Mouse (Mus musculus): ENCODE measurements around the gene Baz2b. TPM values are rescaled to one million over a fixed set of nuclear protein-coding genes. Genes with fewer than 3 reads are reported as not detected.

Gene Baz2b
- total and polyA plus RNA-seq, 3 experiments: 5.7 to 11.4 TPM; not detected in 1

DNA sequence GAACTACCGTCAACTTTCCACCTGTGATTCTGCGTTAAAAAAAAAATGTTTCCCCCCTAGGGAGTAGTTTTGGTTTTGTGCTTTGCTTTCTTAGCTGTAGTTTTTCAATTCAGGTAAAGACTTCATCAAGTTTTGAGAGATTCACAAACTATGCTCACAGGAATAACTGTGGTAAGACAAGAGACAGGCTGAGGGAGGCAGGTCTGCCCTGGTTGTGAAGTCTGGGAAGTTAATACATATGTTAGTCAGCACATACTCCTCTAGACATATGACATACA lies 249.2 kb downstream of the Baz2b start:
- DNase-seq (ENCODE audit: low read depth, low spot score): no peak
- H3K9me3 ChIP-seq (replicated peaks; ENCODE audit: insufficient read depth, low read length): no peaks in the 10 kb centered on the region
- H3K27me3 ChIP-seq (ENCODE audit: control insufficient read depth in 1 of 2, insufficient read depth in 2 of 2, low read length in 2 of 2): no peaks in the 10 kb centered on the region
- TF ChIP-seq UBTF (IDR thresholded peaks at IDR 0.05; ENCODE audit: borderline replicate concordance, insufficient read depth, low read depth, low read length) (no peak), SMC3 (IDR thresholded peaks at IDR 0.05; ENCODE audit: low read depth, low read length) (no peak), BHLHE40 (IDR thresholded peaks at IDR 0.05; ENCODE audit: borderline replicate concordance, low read depth, low read length) (no peak), ZMIZ1 (IDR thresholded peaks at IDR 0.05; ENCODE audit: low read depth, low read length) (no peak), GABPA (IDR thresholded peaks at IDR 0.05; ENCODE audit: low read depth, low read length) (no peak), TCF12 (IDR thresholded peaks at IDR 0.05; ENCODE audit: low read depth, low read length) (no peak), USF1 (IDR thresholded peaks at IDR 0.05; ENCODE audit: low read depth, low read length) (no peak), ZC3H11A (IDR thresholded peaks at IDR 0.05; ENCODE audit: low read depth, low read length) (no peak), MAX (IDR thresholded peaks at IDR 0.05; ENCODE audit: low read length) (no peak), RAD21 (IDR thresholded peaks at IDR 0.05; ENCODE audit: low read depth, low read length) (no peak), KAT2A (conservative IDR thresholded peaks at IDR 0.05; ENCODE audit: low read depth, low read length) (no peak), NRF1 (IDR thresholded peaks at IDR 0.05; ENCODE audit: insufficient read depth, low read depth, low read length, poor library complexity, severe bottlenecking) (no peak), ETS1 (IDR thresholded peaks at IDR 0.05; ENCODE audit: low read depth, low read length) (no peak), RCOR1 (IDR thresholded peaks at IDR 0.05; ENCODE audit: low read depth, low read length) (no peak), CHD2 (IDR thresholded peaks at IDR 0.05; ENCODE audit: low read length) (no peak), SIN3A (IDR thresholded peaks at IDR 0.05; ENCODE audit: low read length) (no peak), ZKSCAN1 (IDR thresholded peaks at IDR 0.05; ENCODE audit: low read depth, low read length) (no peak), CTCF (IDR thresholded peaks at IDR 0.05 in 2 of 3, conservative IDR thresholded peaks at IDR 0.05 in 1 of 3; ENCODE audit: control insufficient read depth in 1 of 3, insufficient read depth in 1 of 3, low read depth in 2 of 3, low read length in 3 of 3, poor library complexity in 1 of 3, severe bottlenecking in 1 of 3) (no peak)
- no peak overlapping the region for H3K27ac ChIP-seq (ENCODE audit: control insufficient read depth, low read depth, low read length)
- H3K36me3 ChIP-seq (ENCODE audit: control insufficient read depth in 1 of 2, insufficient read depth in 2 of 2, low read length in 2 of 2): no peaks in the 10 kb centered on the region
- H3K4me3 ChIP-seq (ENCODE audit: control insufficient read depth in 1 of 2, insufficient read depth in 1 of 2, low read depth in 2 of 2, low read length in 2 of 2): no peak overlapping the region
- no peaks in the 10 kb centered on the region for H3K79me2 ChIP-seq (ENCODE audit: control insufficient read depth, insufficient read depth, low read length, poor library complexity)
- H3K9ac ChIP-seq (ENCODE audit: control insufficient read depth, low read depth, low read length, poor library complexity, severe bottlenecking): no peak overlapping the region
- no peaks in the 10 kb centered on the region for H3K4me1 ChIP-seq (ENCODE audit: control insufficient read depth in 1 of 2, insufficient read depth in 2 of 2, low read length in 2 of 2)

GRCm38 (mm10) chr2:59959668-59960494 lies 249.8 kb downstream of the Baz2b start:
- H3K4me1 ChIP-seq (ENCODE audit: control insufficient read depth in 1 of 2, insufficient read depth in 2 of 2, low read length in 2 of 2): no peaks in the 10 kb centered on the region
- H3K9me3 ChIP-seq (replicated peaks; ENCODE audit: insufficient read depth, low read length): no peaks in the 10 kb centered on the region
- no peak for DNase-seq (ENCODE audit: low read depth, low spot score)
- H3K79me2 ChIP-seq (ENCODE audit: control insufficient read depth, insufficient read depth, low read length, poor library complexity): no peaks in the 10 kb centered on the region
- no peak overlapping the region for H3K27ac ChIP-seq (ENCODE audit: control insufficient read depth, low read depth, low read length)
- H3K4me3 ChIP-seq (ENCODE audit: control insufficient read depth in 1 of 2, insufficient read depth in 1 of 2, low read depth in 2 of 2, low read length in 2 of 2): no peak overlapping the region
- no peaks in the 10 kb centered on the region for H3K27me3 ChIP-seq (ENCODE audit: control insufficient read depth in 1 of 2, insufficient read depth in 2 of 2, low read length in 2 of 2)
- H3K36me3 ChIP-seq (ENCODE audit: control insufficient read depth in 1 of 2, insufficient read depth in 2 of 2, low read length in 2 of 2): no peaks in the 10 kb centered on the region
- TF ChIP-seq ZMIZ1 (IDR thresholded peaks at IDR 0.05; ENCODE audit: low read depth, low read length): no peak
- no peak for TF ChIP-seq MYB (IDR thresholded peaks at IDR 0.05; ENCODE audit: low read depth, low read length)
- no peak for TF ChIP-seq CHD1 (IDR thresholded peaks at IDR 0.05; ENCODE audit: low read depth, low read length)
- no peak for TF ChIP-seq GATA1 (IDR thresholded peaks at IDR 0.05; ENCODE audit: low read depth, low read length)
- TF ChIP-seq BHLHE40 (IDR thresholded peaks at IDR 0.05; ENCODE audit: borderline replicate concordance, low read depth, low read length): no peak
- no peak for TF ChIP-seq ETS1 (IDR thresholded peaks at IDR 0.05; ENCODE audit: low read depth, low read length)
- no peak for TF ChIP-seq TAL1 (IDR thresholded peaks at IDR 0.05; ENCODE audit: low read length)
- no peak for TF ChIP-seq CHD2 (IDR thresholded peaks at IDR 0.05; ENCODE audit: low read length)
- TF ChIP-seq CTCF (IDR thresholded peaks at IDR 0.05 in 2 of 3, conservative IDR thresholded peaks at IDR 0.05 in 1 of 3; ENCODE audit: control insufficient read depth in 1 of 3, insufficient read depth in 1 of 3, low read depth in 2 of 3, low read length in 3 of 3, poor library complexity in 1 of 3, severe bottlenecking in 1 of 3): no peak
- no peak for TF ChIP-seq EP300 (IDR thresholded peaks at IDR 0.05; ENCODE audit: low read depth in 1 of 2, low read length in 2 of 2)
- no peak for TF ChIP-seq POLR2AphosphoS2 (IDR thresholded peaks at IDR 0.05; ENCODE audit: low read length)
- TF ChIP-seq SIN3A (IDR thresholded peaks at IDR 0.05; ENCODE audit: low read length): no peak
- no peak for TF ChIP-seq POLR2AphosphoS5 (IDR thresholded peaks at IDR 0.05; ENCODE audit: borderline replicate concordance, low read depth, low read length)
- no peak for TF ChIP-seq ELF1 (IDR thresholded peaks at IDR 0.05; ENCODE audit: low read depth, low read length)
- no peak for TF ChIP-seq KAT2A (conservative IDR thresholded peaks at IDR 0.05; ENCODE audit: low read depth, low read length)
- no peak for TF ChIP-seq NELFE (IDR thresholded peaks at IDR 0.05; ENCODE audit: low read depth, low read length)
- no peak for TF ChIP-seq E2F4 (IDR thresholded peaks at IDR 0.05; ENCODE audit: borderline replicate concordance, low read depth, low read length)
- no peak for TF ChIP-seq GABPA (IDR thresholded peaks at IDR 0.05; ENCODE audit: low read depth, low read length)
- TF ChIP-seq TCF12 (IDR thresholded peaks at IDR 0.05; ENCODE audit: low read depth, low read length): no peak
- TF ChIP-seq ZKSCAN1 (IDR thresholded peaks at IDR 0.05; ENCODE audit: low read depth, low read length): no peak
- H3K9ac ChIP-seq (ENCODE audit: control insufficient read depth, low read depth, low read length, poor library complexity, severe bottlenecking): no peak overlapping the region
